Mouse (Mus musculus) cerebellum, postnatal 4 days (tissue): ENCODE measurements around the gene Etv3.

Experiments
- DNase-seq, 2 experiments: peaks; one replicate each; pipeline ENCODE4 v3.0.0; 2022; ENCODE audit warnings: low spot score in 2 of 2, mixed read lengths in 1 of 2

The Etv3 gene

GRCm38 (mm10) chr3:87556668-87557278 lies 31.6 kb downstream of the Etv3 start:
- no peak for DNase-seq

- DNase-seq, result peak in 1 of 2 experiments; percentile 57
Observed at GRCm38 (mm10) chr3:87560156-87560555, 34.9 kb downstream of the Etv3 start.

GRCm38 (mm10) chr3:87561434-87561833 lies 36.2 kb downstream of the Etv3 start:
- no peak for DNase-seq

- DNase-seq, result peak; percentile 84 to 90
Observed at GRCm38 (mm10) chr3:87562370-87562769, 37.2 kb downstream of the Etv3 start.

GRCm38 (mm10) chr3:87563466-87563865 lies 38.3 kb downstream of the Etv3 start:
- DNase-seq, result no peak

- peak in 1 of 2 experiments; percentile 21 for DNase-seq
Observed at GRCm38 (mm10) chr3:87565623-87566022, 40.4 kb downstream of the Etv3 start.

GRCm38 (mm10) chr3:87566066-87566465 lies 40.9 kb downstream of the Etv3 start:
- DNase-seq, result peak; percentile 33 to 76

GRCm38 (mm10) chr3:87567497-87567896 lies 42.3 kb downstream of the Etv3 start:
- DNase-seq, result no peak

- no peak for DNase-seq
Observed at GRCm38 (mm10) chr3:87568681-87569080, 43.5 kb downstream of the Etv3 start.

GRCm38 (mm10) chr3:87575766-87576165 lies 50.6 kb downstream of the Etv3 start:
- no peak for DNase-seq

- no peak for DNase-seq
Observed at GRCm38 (mm10) chr3:87582259-87582658, 57.1 kb downstream of the Etv3 start.
